ENCODE assay signal across 15 mouse cellular contexts in the genomic region with DNA sequence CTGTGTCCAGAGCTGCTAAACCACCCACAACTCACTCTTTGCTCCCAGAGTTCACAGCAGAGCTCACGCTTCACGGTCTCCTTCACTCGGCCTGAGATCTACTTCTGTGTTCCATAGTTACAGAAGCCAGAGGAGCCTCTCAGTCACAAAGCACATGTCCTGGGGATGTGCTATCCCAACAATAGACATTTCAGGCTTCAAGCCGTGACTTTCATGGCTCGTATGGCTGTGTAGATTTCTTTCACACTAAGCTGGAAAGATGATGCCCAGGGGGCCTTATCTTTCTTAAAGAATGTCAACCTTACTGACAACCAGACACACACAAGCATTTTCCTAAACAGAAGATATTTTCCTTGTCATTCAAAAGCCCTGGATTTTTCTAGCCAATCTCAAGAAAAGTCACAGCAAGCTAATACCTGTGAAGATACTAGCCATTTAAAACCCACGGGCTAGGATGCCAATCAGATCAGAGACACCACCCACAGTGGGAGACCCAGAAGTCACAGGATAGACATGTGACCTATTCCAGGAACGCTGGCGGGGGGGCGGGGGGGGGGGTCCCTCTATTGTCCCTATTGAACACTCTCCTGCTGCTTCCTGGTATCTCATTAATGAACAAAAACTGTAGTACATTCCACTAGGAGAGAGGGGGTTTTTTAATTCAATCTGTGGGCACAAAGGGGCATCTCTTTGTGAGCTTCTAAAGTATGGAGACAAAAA.
A peak's percentile ranks its signal among the peaks of the same experiment; 100 is the strongest.
DNase-seq lines count a peak whose midpoint lies in the region; ATAC-seq lines count a peak whose summit lies in the region.
"Had no signal": no experiment of that assay in that cellular context is flagged by ENCODE, and none has a peak within 500 bp of the region (broad histone marks: within the 10 kb centered on the region; RNA-seq: fewer than 3 reads in every experiment).

No protein-coding gene starts in this region.

- H3K9ac ChIP-seq in neural tube, embryonic 11.5 days (ENCODE audit: low read length) = peak overlapping the region; percentile 18; the same call in 1 of the 2 replicates
- no peak overlapping the region for H3K9ac ChIP-seq in hindbrain, embryonic 16.5 days (ENCODE audit: low read depth, low read length)
- H3K9ac ChIP-seq: neural tube, embryonic 13.5 days had no signal

- H3K4me3 ChIP-seq in neural tube, embryonic 11.5 days (ENCODE audit: low read depth, low read length) = no peak overlapping the region
- no peak overlapping the region for H3K4me3 ChIP-seq in hindbrain, embryonic 16.5 days (ENCODE audit: low read length)
- H3K4me3 ChIP-seq: megakaryocyte, embryonic 14.5 days; neural tube, embryonic 13.5 days had no signal

- no peaks in the 10 kb centered on the region for H3K9me3 ChIP-seq in neural tube, embryonic 11.5 days (ENCODE audit: control insufficient read depth, low read length)
- H3K9me3 ChIP-seq in hindbrain, embryonic 16.5 days (ENCODE audit: control insufficient read depth, low read length) = no peaks in the 10 kb centered on the region
- H3K9me3 ChIP-seq: neural tube, embryonic 13.5 days had no signal

- WGBS in neural tube, embryonic 11.5 days = 32% methylated on average over 9 of the region's 9 CpGs
- WGBS in hindbrain, embryonic 16.5 days = 13% methylated on average over 9 of the region's 9 CpGs

- H3K4me1 ChIP-seq in neural tube, embryonic 11.5 days (ENCODE audit: control insufficient read depth, insufficient read depth, low read length) = no peaks in the 10 kb centered on the region
- H3K4me1 ChIP-seq in hindbrain, embryonic 16.5 days (ENCODE audit: control insufficient read depth, insufficient read depth, low read depth, low read length) = peaks cover 3% of the 10 kb centered on the region; the same call in 1 of the 2 replicates
- H3K4me1 ChIP-seq: megakaryocyte, embryonic 14.5 days had no signal

- no peaks in the 10 kb centered on the region for H3K36me3 ChIP-seq in neural tube, embryonic 11.5 days (ENCODE audit: control insufficient read depth, insufficient read depth, low read length)
- H3K36me3 ChIP-seq in hindbrain, embryonic 16.5 days (ENCODE audit: control insufficient read depth, insufficient read depth, low read length) = no peaks in the 10 kb centered on the region
- H3K36me3 ChIP-seq: neural tube, embryonic 13.5 days had no signal

- DNase-seq in neural tube, embryonic 11.5 days (ENCODE audit: low spot score) = peak; percentile 27
- DNase-seq in neural tube, embryonic 10.5 days (ENCODE audit: extremely low spot score, low spot score) = no peak
- peak; percentile 46 for DNase-seq in embryo, embryonic 9.5 days (ENCODE audit: extremely low spot score)
- DNase-seq in retina, embryonic 14.5 days (ENCODE audit: low spot score) = peak; percentile 15
- DNase-seq in urinary bladder, postnatal 25 days (ENCODE audit: low spot score) = no peak
- no peak for DNase-seq in layer of hippocampus, adult 18-20 months (ENCODE audit: low spot score in 2 of 2)
- no peak for DNase-seq in adrenal gland, postnatal 4 days (ENCODE audit: low spot score in 2 of 2)
- DNase-seq: adrenal gland, postnatal 25 days; gastrocnemius, postnatal 10 days; heart, postnatal 10 days; kidney, postnatal 25 days had no signal

- ATAC-seq in neural tube, embryonic 11.5 days (ENCODE audit: insufficient read depth, low FRiP score, low TSS enrichment) = no peak
- peak; percentile 42; the same call in 1 of the 2 replicates for ATAC-seq in hindbrain, embryonic 16.5 days

- no peaks in the 10 kb centered on the region for H3K27me3 ChIP-seq in neural tube, embryonic 11.5 days (ENCODE audit: control insufficient read depth, insufficient read depth, low read length)
- H3K27me3 ChIP-seq in hindbrain, embryonic 16.5 days (replicated peaks; ENCODE audit: control insufficient read depth, insufficient read depth, low read length) = no peaks in the 10 kb centered on the region
- H3K27me3 ChIP-seq: megakaryocyte, embryonic 14.5 days; neural tube, embryonic 13.5 days had no signal

- no peak overlapping the region for H3K4me2 ChIP-seq in neural tube, embryonic 11.5 days (ENCODE audit: low read depth)
- H3K4me2 ChIP-seq in hindbrain, embryonic 16.5 days (ENCODE audit: low read length) = no peak overlapping the region
- H3K4me2 ChIP-seq: liver, embryonic 11.5 days; neural tube, embryonic 13.5 days had no signal

- H3K27ac ChIP-seq in neural tube, embryonic 11.5 days (ENCODE audit: low read depth, low read length) = no peak overlapping the region
- H3K27ac ChIP-seq in hindbrain, embryonic 16.5 days (ENCODE audit: low read depth, low read length) = no peak overlapping the region
- H3K27ac ChIP-seq: neural tube, embryonic 13.5 days had no signal

Comparison
In these comparisons a context has a peak if more than half of its experiments do, and no peak if none do; other contexts are left out.
1. DNase-seq: peak in neural tube, embryonic 11.5 days (single experiment), embryo, embryonic 9.5 days (single experiment) and retina, embryonic 14.5 days (single experiment); none in neural tube, embryonic 10.5 days (single experiment), urinary bladder, postnatal 25 days (single experiment), layer of hippocampus, adult 18-20 months (0 of 2) and adrenal gland, postnatal 4 days (0 of 2).